Mouse (Mus musculus) T-helper 2 cell (primary cell): Measurements from ENCODE around the gene Etnk1.

Experiments used
- in situ Hi-C: fragments of 300-600 bp; cut with MboI, MseI; formaldehyde crosslinking; loops from one replicate; pipeline ENCODE4 v1.15.1; 2025; ENCODE audit warnings: high pct_unique_total_duplicates

Gene Etnk1

GRCm38 (mm10) chr6:143208880-143209279 lies 41.9 kb downstream of the Etnk1 start:
- in situ Hi-C loops: no loop called here

- in situ Hi-C loops: no loop called here
These were observed 45.7 kb downstream of the Etnk1 start for GRCm38 (mm10) chr6:143212766-143213165.

GRCm38 (mm10) chr6:143213461-143213860 lies 46.4 kb downstream of the Etnk1 start:
- in situ Hi-C loops: no loop called here

GRCm38 (mm10) chr6:143216221-143216620 lies 49.2 kb downstream of the Etnk1 start:
- in situ Hi-C loops: no loop called here

GRCm38 (mm10) chr6:143219347-143219746 lies 52.3 kb downstream of the Etnk1 start:
- in situ Hi-C loops: no loop called here

GRCm38 (mm10) chr6:143221245-143221644 lies 54.2 kb downstream of the Etnk1 start:
- in situ Hi-C loops: no loop called here

- in situ Hi-C loops: no loop called here
These were observed 57.0 kb downstream of the Etnk1 start for GRCm38 (mm10) chr6:143224057-143224456.

- in situ Hi-C loops: no loop called here
These were observed 57.9 kb downstream of the Etnk1 start for GRCm38 (mm10) chr6:143224885-143225284.

GRCm38 (mm10) chr6:143228696-143229095 lies 61.7 kb downstream of the Etnk1 start:
- in situ Hi-C loops: no loop called here

- in situ Hi-C loops: no loop called here
These were observed 62.9 kb downstream of the Etnk1 start for GRCm38 (mm10) chr6:143229906-143230305.

GRCm38 (mm10) chr6:143230888-143231287 lies 63.9 kb downstream of the Etnk1 start:
- in situ Hi-C loops: no loop called here

- in situ Hi-C loops: no loop called here
These were observed 65.7 kb downstream of the Etnk1 start for GRCm38 (mm10) chr6:143232718-143233117.

GRCm38 (mm10) chr6:143234868-143235267 lies 67.8 kb downstream of the Etnk1 start:
- in situ Hi-C loops: no loop called here

- in situ Hi-C loops: no loop called here
These were observed 72.5 kb downstream of the Etnk1 start for GRCm38 (mm10) chr6:143239362-143240074.

GRCm38 (mm10) chr6:143243191-143243590 lies 76.2 kb downstream of the Etnk1 start:
- in situ Hi-C loops: no loop called here

- in situ Hi-C loops: no loop called here
These were observed 90.9 kb downstream of the Etnk1 start for GRCm38 (mm10) chr6:143257921-143258320.

- in situ Hi-C loops: no loop called here
These were observed 92.2 kb downstream of the Etnk1 start for GRCm38 (mm10) chr6:143259169-143259629.

- in situ Hi-C loops: no loop called here
These were observed 93.0 kb downstream of the Etnk1 start for GRCm38 (mm10) chr6:143259870-143260559.

GRCm38 (mm10) chr6:143260560-143261288 lies 93.7 kb downstream of the Etnk1 start:
- in situ Hi-C loops: no loop called here

GRCm38 (mm10) chr6:143261289-143261665 lies 94.3 kb downstream of the Etnk1 start:
- in situ Hi-C loops: no loop called here

GRCm38 (mm10) chr6:143265482-143265881 lies 98.5 kb downstream of the Etnk1 start:
- in situ Hi-C loops: no loop called here

GRCm38 (mm10) chr6:143279222-143279621 lies 112.2 kb downstream of the Etnk1 start:
- in situ Hi-C loops: no loop called here
